Mouse (Mus musculus): ENCODE data around the gene Wrap53. TPM values are rescaled to one million over a fixed set of nuclear protein-coding genes. Genes with fewer than 3 reads are reported as not detected.

Gene Wrap53
- total and polyA plus RNA-seq, 3 experiments = 18.5 to 24.5 TPM; not detected in 1

DNA sequence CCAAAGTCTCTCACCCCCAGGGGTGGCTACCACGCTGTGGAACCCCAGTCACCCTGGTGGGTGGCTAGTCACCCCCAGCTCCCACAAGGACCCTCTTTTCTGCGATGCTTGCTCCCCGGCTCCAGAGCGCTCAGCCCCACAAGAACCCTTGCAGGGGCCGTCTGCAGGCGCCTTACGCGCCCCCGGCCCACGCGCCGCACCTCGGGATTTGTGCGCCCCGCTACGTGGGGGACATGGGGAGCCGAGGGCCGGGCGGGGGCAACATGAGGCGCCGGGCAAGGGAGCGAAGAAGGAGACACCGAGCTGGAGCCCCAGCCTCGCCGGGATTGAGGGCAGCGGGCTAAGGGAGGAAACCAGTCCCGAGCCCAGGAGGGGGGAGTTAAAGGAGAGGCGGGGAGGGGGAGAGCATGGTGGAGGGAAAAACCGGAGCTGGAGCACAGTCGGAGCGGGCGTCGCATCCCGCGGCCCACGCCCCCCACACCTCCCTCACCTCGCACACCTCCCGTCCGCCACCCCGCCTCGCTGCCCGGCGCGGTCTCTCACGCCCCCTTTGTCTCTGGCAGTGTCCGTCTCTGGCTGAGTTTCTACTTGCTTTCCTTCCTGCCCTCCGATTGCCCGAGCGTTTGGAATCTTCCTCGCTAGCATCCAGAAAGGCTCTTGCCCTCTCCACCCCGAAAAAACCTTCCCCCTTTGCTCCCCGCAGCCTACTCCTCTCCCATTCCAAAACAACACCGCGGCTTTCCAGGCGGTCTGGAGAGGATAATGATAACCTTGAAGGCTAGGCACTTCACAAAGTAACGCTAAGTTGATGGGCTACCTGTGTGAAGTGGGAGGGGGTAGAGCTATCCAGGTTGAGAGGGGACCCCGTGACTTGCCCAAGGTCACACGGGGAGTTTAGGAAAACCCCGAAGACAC lies 19.9 kb downstream of the Wrap53 start, which contains the start of gene Efnb3:
Gene Efnb3, minus strand, starts transcription at position 355 of the 915 bp plus-strand sequence.
- H3K79me2 ChIP-seq (ENCODE audit: control insufficient read depth, insufficient read depth, low read length, poor library complexity) = no peaks in the 10 kb centered on the region
- no peak within 1 kb of the TSS for H3K9ac ChIP-seq (ENCODE audit: control insufficient read depth, low read depth, low read length, poor library complexity, severe bottlenecking)
- no peak for DNase-seq (ENCODE audit: low read depth, low spot score)
- H3K4me3 ChIP-seq (ENCODE audit: control insufficient read depth in 1 of 2, insufficient read depth in 1 of 2, low read depth in 2 of 2, low read length in 2 of 2) = no peak within 1 kb of the TSS
- H3K36me3 ChIP-seq (ENCODE audit: control insufficient read depth in 1 of 2, insufficient read depth in 2 of 2, low read length in 2 of 2) = peaks cover 0 to 4% of the 10 kb centered on the region in 2 experiments; a peak in 2 of 4 replicates
- H3K9me3 ChIP-seq (replicated peaks; ENCODE audit: insufficient read depth, low read length) = no peaks in the 10 kb centered on the region
- H3K27me3 ChIP-seq (ENCODE audit: control insufficient read depth in 1 of 2, insufficient read depth in 2 of 2, low read length in 2 of 2) = no peaks in the 10 kb centered on the region
- no peaks in the 10 kb centered on the region for H3K4me1 ChIP-seq (ENCODE audit: control insufficient read depth in 1 of 2, insufficient read depth in 2 of 2, low read length in 2 of 2)
- H3K27ac ChIP-seq (ENCODE audit: control insufficient read depth, low read depth, low read length) = no peak within 1 kb of the TSS
- no peak for TF ChIP-seq RAD21 (IDR thresholded peaks at IDR 0.05; ENCODE audit: low read depth, low read length)
- TF ChIP-seq ZC3H11A (IDR thresholded peaks at IDR 0.05; ENCODE audit: low read depth, low read length) = no peak
- TF ChIP-seq ELF1 (IDR thresholded peaks at IDR 0.05; ENCODE audit: low read depth, low read length) = no peak
- no peak for TF ChIP-seq SMC3 (IDR thresholded peaks at IDR 0.05; ENCODE audit: low read depth, low read length)
- no peak for TF ChIP-seq TCF12 (IDR thresholded peaks at IDR 0.05; ENCODE audit: low read depth, low read length)
- TF ChIP-seq CTCF (IDR thresholded peaks at IDR 0.05 in 2 of 3, conservative IDR thresholded peaks at IDR 0.05 in 1 of 3; ENCODE audit: control insufficient read depth in 1 of 3, insufficient read depth in 1 of 3, low read depth in 2 of 3, low read length in 3 of 3, poor library complexity in 1 of 3, severe bottlenecking in 1 of 3) = no peak
- no peak for TF ChIP-seq CHD2 (IDR thresholded peaks at IDR 0.05; ENCODE audit: low read length)
- TF ChIP-seq RCOR1 (IDR thresholded peaks at IDR 0.05; ENCODE audit: low read depth, low read length) = no peak
- no peak for TF ChIP-seq HCFC1 (IDR thresholded peaks at IDR 0.05; ENCODE audit: low read depth, low read length)
- TF ChIP-seq GATA1 (IDR thresholded peaks at IDR 0.05; ENCODE audit: low read depth, low read length) = no peak
- no peak for TF ChIP-seq GABPA (IDR thresholded peaks at IDR 0.05; ENCODE audit: low read depth, low read length)
- no peak for TF ChIP-seq MEF2A (IDR thresholded peaks at IDR 0.05; ENCODE audit: extremely low read depth, insufficient replicate concordance, low read depth, low read length, poor library complexity, severe bottlenecking)
- TF ChIP-seq ZMIZ1 (IDR thresholded peaks at IDR 0.05; ENCODE audit: low read depth, low read length) = no peak
- TF ChIP-seq POLR2A (IDR thresholded peaks at IDR 0.05; ENCODE audit: control insufficient read depth in 1 of 2, insufficient read depth in 1 of 2, low read depth in 1 of 2, low read length in 2 of 2, poor library complexity in 1 of 2) = no peak
- no peak for TF ChIP-seq SIN3A (IDR thresholded peaks at IDR 0.05; ENCODE audit: low read length)
- TF ChIP-seq MYB (IDR thresholded peaks at IDR 0.05; ENCODE audit: low read depth, low read length) = no peak
- TF ChIP-seq MXI1 (IDR thresholded peaks at IDR 0.05; ENCODE audit: low read depth, low read length) = no peak
- TF ChIP-seq EP300 (IDR thresholded peaks at IDR 0.05; ENCODE audit: low read depth in 1 of 2, low read length in 2 of 2) = no peak
- TF ChIP-seq USF2 (IDR thresholded peaks at IDR 0.05; ENCODE audit: borderline replicate concordance in 1 of 2, insufficient read depth in 1 of 2, low read depth in 1 of 2, low read length in 2 of 2) = no peak
- TF ChIP-seq USF1 (IDR thresholded peaks at IDR 0.05; ENCODE audit: low read depth, low read length) = no peak

All from MEL (cell line).